Mouse (Mus musculus) CD8-positive naive resting alpha-beta T cell, adult 2 months (primary cell): ENCODE data around the gene S100a2.
A peak's percentile ranks its signal among the peaks of the same experiment; 100 is the strongest.

ENCODE experiments used
- DNase-seq, 2 experiments: peaks; one replicate each; pipeline ENCODE4 v3.0.0; 2022; ENCODE audit warnings: low read depth in 2 of 2, low spot score in 2 of 2

The S100a2 gene

GRCm38 (mm10) chr3:90595556-90595955 is 5.5 kb downstream of the S100a2 start:
- DNase-seq, result no peak

- no peak for DNase-seq
These were observed 6.8 kb downstream of the S100a2 start for GRCm38 (mm10) chr3:90596810-90597209.

DNA sequence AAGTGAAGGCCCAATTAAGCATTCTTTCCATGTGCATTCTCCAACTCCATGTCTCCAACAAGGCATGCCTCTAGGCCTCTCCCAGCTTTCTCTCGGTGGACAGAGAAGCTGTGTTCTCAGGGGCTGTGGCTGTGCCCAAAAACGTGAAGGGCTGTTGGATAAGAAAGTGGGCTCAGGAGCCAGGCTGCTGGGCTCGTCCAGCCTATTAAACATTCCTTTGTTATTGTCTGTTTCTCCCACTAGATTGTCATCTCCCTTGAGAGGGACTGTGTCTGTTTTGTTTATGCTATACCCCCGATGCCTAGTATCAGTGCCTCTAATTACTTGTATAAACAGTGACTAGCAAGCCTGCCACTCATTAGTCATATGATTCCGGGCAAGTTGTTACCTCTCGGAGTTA is 7.7 kb downstream of the S100a2 start:
- no peak for DNase-seq

DNA sequence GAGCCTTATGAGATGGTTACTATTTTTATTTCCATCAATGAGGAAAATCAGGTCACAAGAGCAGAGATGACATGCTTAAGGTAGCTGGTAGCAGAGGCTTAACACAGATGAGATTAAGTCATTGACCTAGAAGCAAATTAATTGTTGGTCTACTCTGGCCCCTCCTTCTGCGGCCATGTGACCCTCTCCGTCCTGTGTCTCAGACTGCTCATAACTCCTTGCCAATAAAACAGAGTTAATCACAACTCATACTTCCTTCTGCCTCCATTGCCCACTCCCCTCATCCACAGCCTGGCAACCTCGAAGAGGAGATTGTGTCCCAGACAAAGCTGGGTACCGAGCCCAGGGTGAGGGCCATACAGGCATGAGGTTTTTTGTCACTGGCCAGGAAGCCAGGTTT is 8.2 kb downstream of the S100a2 start:
- DNase-seq, result no peak

DNA sequence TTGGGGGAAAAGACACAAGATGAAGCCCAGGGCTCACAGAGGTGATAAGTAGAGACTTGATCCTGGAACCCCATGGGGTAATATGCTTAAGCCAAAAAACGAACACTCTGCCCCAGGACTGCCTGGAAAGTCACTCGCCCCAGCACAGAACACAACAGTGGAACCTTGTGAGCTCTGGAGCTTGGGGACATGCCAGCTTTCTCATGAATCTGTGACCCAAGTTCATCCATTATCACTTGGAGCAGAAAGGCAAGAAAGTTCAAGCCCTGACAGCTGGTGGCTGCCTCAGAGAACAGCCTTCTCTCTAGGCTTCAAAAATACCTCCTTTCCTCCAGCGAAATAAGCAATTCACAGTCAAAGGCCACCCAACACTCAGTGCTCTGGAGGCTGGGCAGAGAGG is 9.4 kb downstream of the S100a2 start:
- no peak for DNase-seq

DNA sequence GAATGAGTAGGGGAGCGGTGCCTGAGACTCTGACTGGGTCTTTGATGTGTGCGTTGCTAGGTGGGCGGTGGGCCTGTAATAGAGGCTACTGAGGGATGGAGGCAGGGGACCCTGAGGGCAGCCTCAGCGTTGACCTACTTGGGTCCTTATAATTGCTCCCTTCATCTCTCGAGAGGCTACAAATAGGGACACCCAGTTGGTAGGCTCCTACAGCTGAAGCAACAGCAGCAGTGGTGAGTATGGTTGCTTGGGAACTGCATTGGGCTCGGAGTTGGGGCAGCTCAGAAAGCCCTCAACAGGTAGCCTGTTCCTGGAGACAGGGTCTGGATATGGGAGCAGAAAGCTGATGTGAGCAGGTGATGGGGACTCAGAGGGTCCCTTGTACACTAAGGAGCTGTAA is 10.0 kb downstream of the S100a2 start:
- DNase-seq, result no peak

DNA sequence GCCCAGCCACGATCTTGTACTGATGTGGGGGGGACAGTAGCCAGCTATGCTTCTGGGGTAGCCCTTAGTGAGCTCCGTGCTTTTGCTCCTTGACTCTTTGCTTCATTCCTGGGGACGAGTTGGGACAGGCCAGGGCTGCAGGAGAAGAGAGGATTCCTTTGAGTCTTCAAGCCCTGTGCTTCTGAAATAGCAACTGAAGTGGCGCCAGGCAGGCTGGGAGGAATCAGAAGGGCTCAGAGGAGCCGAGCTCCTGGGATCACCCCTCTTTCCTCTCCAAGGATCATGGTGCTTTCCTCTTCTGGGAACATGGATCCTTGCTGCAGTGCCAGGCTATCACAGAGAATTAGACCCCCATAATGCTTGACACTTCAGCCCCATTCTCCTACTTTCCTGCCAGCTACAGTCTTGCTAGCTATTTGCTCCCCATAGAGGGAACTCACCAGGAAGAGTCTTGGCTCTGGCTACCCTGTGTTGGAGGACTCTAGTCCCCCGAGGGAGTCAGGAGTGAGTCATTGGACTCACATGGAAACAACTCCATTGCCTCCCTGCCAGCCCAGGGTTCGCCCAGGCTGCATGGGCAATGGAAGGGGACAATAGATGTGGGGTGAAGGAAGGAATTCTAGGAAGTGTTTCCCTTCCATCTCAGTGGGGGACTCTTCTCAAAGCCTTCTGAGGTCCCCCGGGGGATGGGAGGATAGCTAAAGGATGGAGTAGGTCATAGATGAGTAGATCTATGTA is 10.6 kb downstream of the S100a2 start:
- no peak for DNase-seq

DNA sequence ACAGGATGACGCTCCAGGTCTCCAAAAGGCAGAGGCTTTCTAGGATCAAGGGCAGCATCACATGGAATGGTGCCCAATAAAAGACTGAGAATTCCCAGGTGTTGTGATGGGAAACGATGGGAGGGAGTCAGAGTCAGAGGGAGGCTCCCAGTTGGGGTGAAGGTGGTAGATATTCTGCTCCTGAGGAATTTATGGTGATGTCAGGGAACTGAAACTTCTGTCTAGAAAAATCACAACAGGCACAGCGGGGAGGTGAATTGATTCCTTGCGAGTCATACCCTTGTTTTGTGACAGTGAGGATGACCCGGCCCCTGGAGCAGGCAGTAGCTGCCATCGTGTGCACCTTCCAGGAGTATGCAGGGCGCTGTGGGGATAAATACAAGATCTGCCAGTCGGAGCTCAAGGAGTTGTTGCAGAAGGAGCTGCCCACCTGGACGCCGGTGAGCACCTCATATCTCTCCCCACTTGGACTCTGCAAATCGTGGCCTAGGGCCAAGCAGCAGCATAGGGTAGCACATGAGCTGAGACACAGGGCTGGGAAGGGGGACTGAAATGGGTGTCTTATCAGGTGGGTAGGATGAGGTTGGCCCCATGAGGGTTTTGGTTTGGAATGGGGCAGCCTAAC is 11.6 kb downstream of the S100a2 start, which contains the start of gene Gm42674:
TSS of gene Gm42674 (plus strand) at position 419 of the 625 bp plus-strand sequence.
- DNase-seq, result no peak

- DNase-seq, result no peak
These were observed 13.6 kb downstream of the S100a2 start, which contains the start of gene S100a4 for GRCm38 (mm10) chr3:90603623-90604022. Gene S100a4, plus strand, starts transcription at chr3:90603771.

DNA sequence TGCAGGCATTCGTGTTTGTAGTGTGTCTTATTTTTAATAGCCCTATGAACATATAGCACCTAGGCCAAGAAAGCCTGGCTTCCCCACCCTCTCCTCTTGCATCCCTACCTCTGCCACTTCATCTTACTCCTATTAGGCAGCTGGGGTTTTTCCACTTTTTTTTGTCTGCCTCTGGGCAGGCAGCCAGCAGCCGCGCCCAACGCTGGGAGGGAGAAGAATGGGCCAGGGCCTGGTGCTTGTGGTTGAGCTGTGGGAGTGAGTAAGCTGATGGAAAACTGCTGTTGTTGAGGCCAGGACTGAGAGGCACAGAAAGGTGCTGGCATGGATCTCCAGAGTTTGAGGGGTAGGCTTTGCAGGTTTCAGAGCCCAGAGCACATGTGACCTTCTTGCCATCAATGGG is 14.4 kb downstream of the S100a2 start:
- DNase-seq, result no peak

DNA sequence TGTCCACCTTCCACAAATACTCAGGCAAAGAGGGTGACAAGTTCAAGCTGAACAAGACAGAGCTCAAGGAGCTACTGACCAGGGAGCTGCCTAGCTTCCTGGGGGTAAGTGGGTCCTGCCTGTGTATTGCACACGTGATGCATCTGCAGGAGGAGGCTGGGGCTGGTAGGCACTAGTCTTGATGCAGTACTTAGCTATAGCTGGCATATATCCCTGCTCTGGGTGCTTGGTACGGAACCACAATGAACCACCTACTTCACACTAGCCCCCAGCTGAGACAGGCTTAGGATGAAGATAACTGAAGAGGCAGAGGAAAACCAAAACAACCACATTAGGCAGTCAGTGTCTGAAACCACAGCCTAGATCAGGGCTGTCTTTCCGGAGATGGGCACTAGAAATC is 15.0 kb downstream of the S100a2 start:
- DNase-seq, result no peak

- no peak for DNase-seq
These were observed 15.7 kb downstream of the S100a2 start for GRCm38 (mm10) chr3:90605736-90606135.

DNA sequence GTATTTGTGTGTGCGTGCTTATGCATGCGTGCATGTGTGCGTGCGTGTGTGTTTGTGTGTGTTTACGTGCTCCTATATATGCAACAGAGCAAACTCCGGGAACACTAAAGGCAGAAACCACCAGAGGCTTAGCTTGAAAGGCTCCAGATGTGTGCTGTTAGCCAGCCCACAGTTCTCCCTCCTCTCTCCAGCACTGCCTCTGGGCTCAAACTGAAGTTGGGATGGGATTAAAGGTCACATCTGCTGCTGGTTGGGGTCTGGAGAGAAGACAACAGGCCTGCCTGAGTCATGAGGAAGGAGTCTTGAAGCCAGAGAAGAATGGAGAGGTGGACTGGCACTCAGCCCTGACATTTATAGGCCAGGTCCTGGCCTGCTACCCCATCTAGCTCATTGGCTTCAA is 16.1 kb downstream of the S100a2 start:
- DNase-seq, result no peak

DNA sequence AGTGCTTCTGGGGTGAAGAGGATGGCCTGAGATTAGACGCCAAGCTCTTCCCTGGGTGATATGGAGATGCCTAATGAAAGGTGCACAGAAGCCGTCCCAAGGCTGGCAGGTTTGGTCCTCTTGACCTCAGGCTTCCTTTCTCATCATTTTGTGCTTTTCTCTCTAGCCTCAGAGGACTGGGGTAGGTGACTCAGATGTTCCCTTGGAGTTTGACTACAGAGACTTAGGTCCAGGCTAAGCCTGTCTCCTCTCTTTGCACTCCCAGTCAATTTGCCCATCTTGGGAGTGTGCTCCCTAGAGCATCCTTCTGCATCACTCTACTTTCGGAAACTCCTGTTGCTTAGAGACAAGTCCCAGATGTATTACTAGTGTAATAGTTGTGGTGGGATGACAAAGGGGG is 17.3 kb downstream of the S100a2 start:
- DNase-seq, result no peak

GRCm38 (mm10) chr3:90608223-90608622 is 18.2 kb downstream of the S100a2 start, which contains the start of gene S100a5:
Gene S100a5, plus strand, starts transcription at chr3:90608523.
- DNase-seq, result no peak

- no peak for DNase-seq
These were observed 19.1 kb downstream of the S100a2 start for GRCm38 (mm10) chr3:90609102-90609501.

- DNase-seq, result no peak
These were observed 21.4 kb downstream of the S100a2 start for GRCm38 (mm10) chr3:90611494-90611893.

DNA sequence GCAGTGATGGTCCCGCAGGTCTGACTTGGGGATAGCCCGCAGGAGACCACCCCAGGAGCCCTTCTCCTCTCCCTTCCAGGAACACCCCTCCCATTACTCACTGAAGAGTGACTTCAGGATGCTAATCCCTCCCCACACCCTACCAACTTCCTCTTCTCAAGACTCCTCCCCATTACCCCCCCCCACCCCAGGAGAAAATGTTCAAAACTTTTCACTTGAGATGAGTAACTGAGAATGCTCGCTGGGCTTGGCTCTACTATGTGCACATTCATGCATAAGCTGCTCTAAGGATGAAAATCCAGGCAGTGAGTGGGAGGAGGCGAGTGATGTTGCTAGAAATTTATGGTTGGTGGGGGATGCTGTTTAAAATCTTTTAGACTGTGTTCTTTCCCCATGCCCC is 22.0 kb downstream of the S100a2 start:
- no peak for DNase-seq

GRCm38 (mm10) chr3:90612728-90613291 is 22.8 kb downstream of the S100a2 start, which contains the start of gene S100a6:
Gene S100a6, plus strand, starts transcription at chr3:90612882.
- peak; percentile 59 to 80 for DNase-seq

GRCm38 (mm10) chr3:90613461-90614147 is 23.6 kb downstream of the S100a2 start:
- DNase-seq, result no peak

DNA sequence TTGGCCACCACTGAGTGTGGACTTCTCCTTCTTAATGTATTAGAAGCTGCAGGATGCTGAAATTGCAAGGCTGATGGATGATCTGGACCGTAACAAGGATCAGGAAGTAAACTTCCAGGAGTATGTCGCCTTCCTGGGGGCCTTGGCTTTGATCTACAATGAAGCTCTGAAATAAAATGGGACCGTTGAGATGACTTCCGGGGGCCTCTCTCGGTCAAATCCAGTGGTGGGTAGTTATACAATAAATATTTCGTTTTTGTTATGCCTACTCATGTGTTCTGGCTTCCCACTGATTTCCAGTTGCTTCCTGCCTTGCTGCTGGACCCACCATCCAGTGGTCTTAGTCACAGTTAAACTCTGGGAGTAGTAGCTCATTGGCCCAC is 24.1 kb downstream of the S100a2 start:
- DNase-seq, result no peak
